Mouse (Mus musculus) adrenal gland, postnatal 14 days (tissue): ENCODE data around the gene Tor1a. TPM values are rescaled to one million over a fixed set of nuclear protein-coding genes. Genes with fewer than 3 reads are reported as not detected.
"Not testable (repeated sequence)": the region's sequence is repeated elsewhere in the genome, so short reads cannot be mapped to it uniquely, and the experiment has no call there.

Experiments used
- DNase-seq: peaks from one replicate; pipeline ENCODE4 v3.0.0; 2021; ENCODE audit warnings: mixed read lengths
- total RNA-seq: library from RNA; stranded (reverse); gene quantifications from 2 replicates; pipeline ENCODE4 v1.2.3, GENCODE M21; 2021

The Tor1a gene
- total RNA-seq, 1 experiment from 2014 or later, result 33.5 TPM

DNA sequence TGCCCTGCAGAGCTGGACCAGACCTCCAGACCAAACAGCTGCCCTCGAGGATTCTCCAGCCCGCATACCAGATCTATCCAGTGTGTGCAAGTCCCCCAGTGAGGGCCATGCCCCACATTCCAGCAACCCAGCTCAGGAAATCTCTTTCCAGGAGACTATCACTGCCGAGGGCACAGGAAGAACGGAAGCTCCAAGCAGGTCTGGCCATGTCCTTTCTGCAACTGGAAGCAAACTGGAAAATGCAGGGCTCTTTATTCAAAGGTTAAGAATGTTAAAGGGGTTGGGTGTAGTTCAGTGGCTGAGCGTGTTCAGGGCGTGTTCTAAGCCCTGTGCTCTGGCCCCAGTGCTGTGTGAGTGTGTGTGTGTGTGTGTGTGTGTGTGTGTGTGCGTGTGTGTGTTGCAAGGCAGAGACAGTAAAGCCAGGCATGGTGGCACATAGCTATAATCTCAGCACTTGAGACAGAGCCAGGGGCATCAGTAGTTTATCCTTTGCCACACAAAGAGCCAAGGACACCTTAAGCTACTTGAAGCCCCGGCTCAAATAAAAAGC is 48.9 kb downstream of the Tor1a start:
- peak; percentile 29 for DNase-seq

DNA sequence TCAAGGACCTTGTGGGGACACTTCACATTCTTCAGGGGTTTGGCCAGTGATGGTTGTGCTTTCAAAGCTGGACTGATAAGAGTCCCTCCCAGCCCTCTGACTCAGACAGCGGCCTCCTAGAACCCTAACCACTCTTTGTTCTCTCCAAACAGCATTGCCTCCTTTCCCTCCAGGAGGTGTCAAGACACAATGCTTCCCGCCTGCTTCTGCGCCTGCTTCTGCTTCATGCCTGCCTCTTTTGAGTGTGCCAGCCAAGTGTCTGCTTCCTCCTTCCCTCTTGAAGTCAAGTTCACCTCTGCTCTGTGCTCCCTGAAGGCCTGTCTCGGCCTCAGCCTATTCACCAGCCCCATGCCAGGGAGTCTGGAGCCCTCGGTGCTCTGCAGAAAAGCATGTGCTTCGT is 49.6 kb downstream of the Tor1a start:
- DNase-seq, result no peak

DNA sequence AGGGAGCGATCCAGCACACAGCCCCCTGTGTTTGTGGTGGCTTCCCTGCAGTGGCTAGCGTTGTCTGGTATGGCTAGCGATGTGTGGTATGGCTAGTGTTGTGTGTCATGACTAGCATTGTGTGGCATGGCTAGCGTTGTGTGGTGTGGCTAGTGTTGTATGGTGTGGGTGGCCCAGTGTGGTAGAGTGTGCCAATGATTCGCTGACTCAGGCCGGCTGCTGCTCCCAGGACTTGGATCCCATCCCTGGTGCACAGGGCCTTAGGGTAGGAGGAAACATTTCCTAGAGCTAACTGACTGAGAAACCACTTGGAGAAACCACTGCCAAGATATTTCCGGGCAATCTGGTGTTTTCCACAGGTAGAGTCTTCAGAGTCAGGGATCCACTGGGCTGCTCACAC is 50.1 kb downstream of the Tor1a start:
- no peak for DNase-seq

DNA sequence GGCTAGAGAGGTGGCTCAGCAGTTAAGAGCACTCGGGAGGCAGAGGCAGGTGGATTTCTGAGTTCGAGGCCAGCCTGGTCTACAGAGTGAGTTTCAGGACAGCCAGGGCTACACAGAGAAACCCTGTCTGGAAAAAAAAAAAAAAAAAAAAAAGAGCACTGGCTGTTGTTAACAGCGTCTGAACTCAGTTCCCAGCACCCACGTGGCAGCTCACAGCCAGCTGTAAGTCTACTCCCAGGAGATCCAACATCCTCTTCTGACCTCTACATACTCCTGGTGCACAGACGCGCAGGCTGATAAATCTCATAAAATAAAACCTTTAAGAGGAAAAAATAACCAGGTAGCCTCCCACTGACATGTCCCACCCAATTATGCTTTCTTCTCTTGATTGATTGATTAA is 51.8 kb downstream of the Tor1a start:
- DNase-seq, result not testable (repeated sequence)

DNA sequence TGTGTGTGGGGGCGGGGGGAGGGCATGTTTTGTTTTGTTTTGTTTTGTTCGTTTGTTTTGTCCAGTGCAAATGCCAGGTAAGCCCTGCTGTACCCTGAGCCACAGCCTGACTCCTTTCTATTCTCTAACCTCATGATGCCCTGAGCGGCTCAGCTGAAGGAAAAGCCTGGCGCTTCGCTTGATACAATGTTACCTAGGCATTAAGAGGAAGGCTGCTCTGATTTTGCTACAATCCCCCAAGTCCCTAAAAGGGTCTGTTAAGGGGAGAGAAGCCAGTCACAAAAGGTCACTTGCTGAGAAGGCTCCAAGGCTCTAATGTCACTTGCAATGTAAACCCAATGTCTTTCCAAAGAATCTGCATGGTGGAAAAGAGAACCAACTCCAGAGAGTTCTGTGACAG is 52.4 kb downstream of the Tor1a start:
- DNase-seq, result no peak

DNA sequence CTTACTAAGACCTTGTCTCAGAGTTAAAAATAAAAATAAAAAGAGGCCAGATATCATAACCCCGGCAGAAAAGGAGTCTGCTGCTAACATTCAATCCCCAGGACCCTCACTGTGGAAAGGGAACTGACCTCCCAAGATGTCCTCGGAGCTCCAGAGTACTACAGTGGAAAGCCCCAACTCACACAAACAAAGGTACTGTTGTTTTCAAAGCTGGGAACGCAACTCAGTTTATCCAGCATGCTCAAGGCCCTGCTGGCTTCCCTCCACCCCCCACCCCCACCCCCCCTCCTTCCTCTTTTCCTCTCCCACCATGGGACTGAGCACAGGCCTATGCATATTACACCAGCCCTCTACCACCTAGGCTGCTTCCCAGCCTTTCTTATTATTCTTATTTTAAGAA is 52.9 kb downstream of the Tor1a start:
- DNase-seq, result no peak

DNA sequence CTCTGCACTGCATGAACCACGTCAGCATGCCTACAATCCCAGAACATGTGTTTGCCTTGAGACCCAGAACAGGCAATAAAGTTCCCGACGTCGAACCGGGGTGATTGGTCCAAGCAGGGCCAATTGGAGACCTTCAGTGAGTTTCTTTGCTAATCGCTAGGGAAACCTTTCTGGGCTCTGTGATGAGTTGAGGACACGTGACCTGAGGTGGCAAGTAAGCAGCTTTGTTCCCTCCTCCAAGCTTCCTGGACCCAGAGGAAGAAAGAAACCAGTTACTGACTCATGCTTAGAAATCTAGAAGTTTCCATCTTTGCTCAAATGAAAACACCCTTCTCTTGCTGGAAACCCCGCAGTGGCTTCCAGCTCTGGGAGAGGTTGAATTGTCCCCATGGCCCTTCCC is 54.7 kb downstream of the Tor1a start:
- DNase-seq, result no peak

DNA sequence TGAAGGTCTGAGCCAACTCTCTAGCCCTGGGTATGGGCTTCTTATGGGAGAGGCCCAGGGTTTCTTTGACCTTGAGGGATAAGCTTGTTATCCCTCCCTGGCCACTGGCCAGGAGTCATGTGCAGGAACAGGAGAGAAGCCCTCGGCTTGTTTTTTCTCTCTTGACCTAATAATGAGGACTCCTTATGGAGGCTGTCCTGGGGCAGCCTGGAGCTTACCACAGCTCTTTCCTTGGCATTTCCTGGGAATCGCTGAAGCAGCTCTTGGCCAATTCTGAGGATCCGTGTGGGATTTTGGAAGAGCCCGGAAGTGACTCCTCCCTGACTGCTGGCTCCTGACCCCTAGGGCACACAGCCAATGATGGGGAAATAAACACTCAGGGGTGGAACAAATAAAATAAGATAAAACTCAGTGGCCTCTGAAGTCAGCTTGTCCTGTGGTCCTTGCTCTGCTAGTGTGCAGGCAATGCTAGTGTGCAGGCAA is 55.4 kb downstream of the Tor1a start:
- peak; percentile 88 for DNase-seq

Other genes with a start within 250 kb of the Tor1a start
- gene 1700001O22Rik, start 164.3 kb downstream of the Tor1a start, total RNA-seq, result 0.98 and 2.0 TPM in 2 replicates
- gene Ntmt1, start 160.1 kb downstream of the Tor1a start, total RNA-seq, result 32.3 and 37.7 TPM in 2 replicates
- 22.3 and 25.8 TPM in 2 replicates for gene Asb6, start 137.6 kb downstream of the Tor1a start, total RNA-seq
- gene Prrx2, start 133.0 kb downstream of the Tor1a start, total RNA-seq, result 1.6 and 2.4 TPM in 2 replicates
- gene Ptges, start 38.1 kb downstream of the Tor1a start, total RNA-seq, result 11.7 and 12.7 TPM in 2 replicates
- gene Tor1b, start 15.0 kb downstream of the Tor1a start, total RNA-seq, result 40.7 and 41.9 TPM in 2 replicates
- gene BC005624, start 14.3 kb upstream of the Tor1a start, total RNA-seq, result 33.0 and 37.0 TPM in 2 replicates
- 17.4 and 23.5 TPM in 2 replicates for gene Usp20, start 14.3 kb upstream of the Tor1a start, total RNA-seq
- gene Fnbp1, start 174.1 kb upstream of the Tor1a start, total RNA-seq, result 53.0 and 66.5 TPM in 2 replicates
- 46.8 and 48.1 TPM in 2 replicates for gene Gpr107, start 184.4 kb upstream of the Tor1a start, total RNA-seq